Mouse (Mus musculus): ENCODE measurements around the gene Cadm1.

GRCm38 (mm10) chr9:47652203-47652602 lies 122.2 kb downstream of the Cadm1 start:
- TF ChIP-seq CTCF (IDR thresholded peaks at IDR 0.05; ENCODE audit: borderline replicate concordance, extremely low read depth, insufficient read depth, insufficient read length): no peak
- no peak for TF ChIP-seq POLR2A (IDR thresholded peaks at IDR 0.05; ENCODE audit: borderline replicate concordance, extremely low read depth, insufficient read depth, insufficient read length, poor library complexity, severe bottlenecking)

Data from brain, embryonic 14.5 days (tissue).